In the genomic region with DNA sequence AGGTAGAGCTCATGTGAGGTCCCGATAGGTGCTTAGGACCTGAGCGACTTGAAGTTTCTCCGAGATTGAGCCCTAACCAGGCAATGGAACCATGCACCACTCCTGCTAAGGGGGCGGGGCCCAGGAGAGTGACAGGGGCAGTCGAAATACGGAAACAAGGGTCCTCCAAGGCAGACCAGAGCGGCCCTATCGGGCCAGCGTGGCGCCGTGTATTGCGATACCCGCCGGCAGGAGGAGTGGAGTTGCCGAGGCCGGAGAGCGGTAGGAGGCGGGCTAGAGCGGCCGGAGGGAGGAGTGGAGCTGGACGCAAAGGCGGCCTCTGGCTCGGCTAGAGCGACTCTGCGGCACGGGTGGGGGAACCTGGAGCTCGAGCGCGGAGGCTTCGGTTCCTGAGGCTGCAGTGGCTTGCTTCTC, we compare ENCODE assay signal across 7 mouse cellular contexts. TPM values are rescaled to one million over a fixed set of nuclear protein-coding genes. Genes with fewer than 3 reads are reported as not detected.
DNase-seq lines count a peak whose midpoint lies in the region; ATAC-seq and TF ChIP-seq lines count a peak whose summit lies in the region.

No protein-coding gene starts in this region.

- peak; percentile 98 for DNase-seq in adrenal gland, postnatal 10 days
- DNase-seq in embryonic facial prominence, embryonic 10.5 days (ENCODE audit: low spot score), result peak; percentile 98
- DNase-seq in gonadal fat pad, adult 2 months (ENCODE audit: low read depth), result peak; percentile 66
- peak; percentile 98 for DNase-seq in left cerebral cortex, postnatal 4 days

- TF ChIP-seq CTCF in intestine, postnatal 0 days (IDR thresholded peaks at IDR 0.05; ENCODE audit: low read depth), result peak; percentile 84
- TF ChIP-seq CTCF in small intestine, adult 2 months (IDR thresholded peaks at IDR 0.05; ENCODE audit: extremely low read depth, insufficient read length, insufficient replicate concordance, low read depth, low read length), result peak; percentile 5; the same call in 1 of the 2 replicates

- WGBS in embryonic facial prominence, embryonic 10.5 days, result under 1% methylated on average over 30 of the region's 30 CpGs
- WGBS in intestine, postnatal 0 days, result under 1% methylated on average over 29 of the region's 30 CpGs
- WGBS in midbrain, embryonic 12.5 days, result 1% methylated on average over 30 of the region's 30 CpGs
- WGBS in small intestine, adult 2 months, result 0% methylated on average over 30 of the region's 30 CpGs

- H3K4me3 ChIP-seq in embryonic facial prominence, embryonic 10.5 days, result peak overlapping the region; percentile 78
- H3K4me3 ChIP-seq in intestine, postnatal 0 days (ENCODE audit: low read depth, low read length), result peak overlapping the region; percentile 53
- H3K4me3 ChIP-seq in midbrain, embryonic 12.5 days, result peak overlapping the region; percentile 67
- peak overlapping the region; percentile 82 for H3K4me3 ChIP-seq in small intestine, adult 2 months (ENCODE audit: low read depth, low read length)

- intact Hi-C loops in left cerebral cortex, postnatal 4 days (cut with DNase I), result no loop called here

- peak; percentile 96 for ATAC-seq in intestine, postnatal 0 days
- peak; percentile 97 for ATAC-seq in midbrain, embryonic 12.5 days (ENCODE audit: low FRiP score, low read depth)

- H3K9me3 ChIP-seq in embryonic facial prominence, embryonic 10.5 days, result no peaks in the 10 kb centered on the region
- H3K9me3 ChIP-seq in intestine, postnatal 0 days (ENCODE audit: control insufficient read depth), result no peaks in the 10 kb centered on the region
- no peaks in the 10 kb centered on the region for H3K9me3 ChIP-seq in midbrain, embryonic 12.5 days

- peaks cover 16% of the 10 kb centered on the region for H3K36me3 ChIP-seq in embryonic facial prominence, embryonic 10.5 days (replicated peaks)
- peaks cover 14% of the 10 kb centered on the region for H3K36me3 ChIP-seq in intestine, postnatal 0 days (ENCODE audit: control insufficient read depth, insufficient read depth)
- 0 out of 2 replicates have a peak, but pooled peaks cover 12% of the 10 kb centered on the region for H3K36me3 ChIP-seq in midbrain, embryonic 12.5 days
- peaks cover 15% of the 10 kb centered on the region for H3K36me3 ChIP-seq in small intestine, adult 2 months (ENCODE audit: control insufficient read depth, insufficient read depth, low read length)

- TF ChIP-seq POLR2A in small intestine, adult 2 months (IDR thresholded peaks at IDR 0.05; ENCODE audit: low read depth, low read length), result peak; percentile 65

- peak overlapping the region; percentile 79 for H3K27ac ChIP-seq in embryonic facial prominence, embryonic 10.5 days (replicated peaks)
- peak overlapping the region; percentile 51; the same call in 1 of the 2 replicates for H3K27ac ChIP-seq in intestine, postnatal 0 days (ENCODE audit: low read depth, low read length)
- H3K27ac ChIP-seq in midbrain, embryonic 12.5 days (replicated peaks), result peak overlapping the region; percentile 68
- peak overlapping the region; percentile 60 for H3K27ac ChIP-seq in small intestine, adult 2 months (ENCODE audit: insufficient read depth, low read depth, low read length)

- H3K4me2 ChIP-seq in intestine, postnatal 0 days (replicated peaks; ENCODE audit: low read depth), result peak overlapping the region; percentile 75
- peak overlapping the region; percentile 91 for H3K4me2 ChIP-seq in midbrain, embryonic 12.5 days (replicated peaks)

- H3K4me1 ChIP-seq in embryonic facial prominence, embryonic 10.5 days, result peaks cover 60% of the 10 kb centered on the region
- H3K4me1 ChIP-seq in intestine, postnatal 0 days (replicated peaks; ENCODE audit: control insufficient read depth, insufficient read depth, low read length), result no peaks in the 10 kb centered on the region
- H3K4me1 ChIP-seq in midbrain, embryonic 12.5 days, result peaks cover 27% of the 10 kb centered on the region
- H3K4me1 ChIP-seq in small intestine, adult 2 months (ENCODE audit: control insufficient read depth, insufficient read depth, insufficient read length, low read length), result peaks cover 6% of the 10 kb centered on the region

- peak overlapping the region; percentile 71 for H3K9ac ChIP-seq in intestine, postnatal 0 days (ENCODE audit: low read depth, low read length)
- H3K9ac ChIP-seq in midbrain, embryonic 12.5 days (replicated peaks), result peak overlapping the region; percentile 83

- no peaks in the 10 kb centered on the region for H3K27me3 ChIP-seq in embryonic facial prominence, embryonic 10.5 days (replicated peaks; ENCODE audit: low read depth, poor library complexity, severe bottlenecking)
- no peaks in the 10 kb centered on the region for H3K27me3 ChIP-seq in intestine, postnatal 0 days (replicated peaks; ENCODE audit: control insufficient read depth, insufficient read depth, low read length)
- no peaks in the 10 kb centered on the region for H3K27me3 ChIP-seq in midbrain, embryonic 12.5 days
- no peaks in the 10 kb centered on the region for H3K27me3 ChIP-seq in small intestine, adult 2 months (ENCODE audit: control insufficient read depth, insufficient read depth, low read length)

RNA-seq across cellular contexts. Expression of gene Arhgef1, which starts 1.4 kb away (rescaled TPM):
- total RNA-seq in adrenal gland, postnatal 10 days (2021), result 100 to 1,000 TPM in 1 of 2 experiments, 10 to 100 TPM in 1; 93.0 to 137 TPM
- polyA plus RNA-seq in embryonic facial prominence, embryonic 10.5 days (2016; fragmentation: Nextera tagmentation; extraction: Ambion mirVana), result 79.9 and 87.0 TPM in 2 replicates
- polyA plus RNA-seq in gonadal fat pad, adult 2 months (2012; rRNA removed), result 139 and 146 TPM in 2 replicates
- 32.6 and 35.9 TPM in 2 replicates for polyA plus RNA-seq in intestine, postnatal 0 days (2015; fragmentation: Nextera tagmentation; extraction: Ambion mirVana)
- 100 to 1,000 TPM; 143 to 147 TPM for total RNA-seq in left cerebral cortex, postnatal 4 days (2021)
- polyA plus RNA-seq in midbrain, embryonic 12.5 days (2016; fragmentation: Nextera tagmentation; extraction: Ambion mirVana), result 78.6 and 79.4 TPM in 2 replicates
- polyA plus RNA-seq in small intestine, adult 2 months (2012; rRNA removed), result 106 and 209 TPM in 2 replicates

RNA-seq across cellular contexts. Expression of gene Cd79a, which starts 6.9 kb away (rescaled TPM):
- 1 to 10 TPM; 9.6 to 9.8 TPM for total RNA-seq in adrenal gland, postnatal 10 days (2021)
- polyA plus RNA-seq in embryonic facial prominence, embryonic 10.5 days (2016; fragmentation: Nextera tagmentation; extraction: Ambion mirVana), result 0.26 and 0.40 TPM in 2 replicates
- polyA plus RNA-seq in gonadal fat pad, adult 2 months (2012; rRNA removed), result 2.5 and 4.3 TPM in 2 replicates
- 0.23 and 0.26 TPM in 2 replicates for polyA plus RNA-seq in intestine, postnatal 0 days (2015; fragmentation: Nextera tagmentation; extraction: Ambion mirVana)
- under 1 TPM; 0.24 to 0.52 TPM for total RNA-seq in left cerebral cortex, postnatal 4 days (2021)
- polyA plus RNA-seq in midbrain, embryonic 12.5 days (2016; fragmentation: Nextera tagmentation; extraction: Ambion mirVana), result 0.31 and 0.36 TPM in 2 replicates
- polyA plus RNA-seq in small intestine, adult 2 months (2012; rRNA removed), result 23.2 and 54.3 TPM in 2 replicates

RNA-seq across cellular contexts. Expression of gene Rps19, which starts 19.9 kb away (rescaled TPM):
- 1,000 to 10,000 TPM; 1,109 to 1,195 TPM for total RNA-seq in adrenal gland, postnatal 10 days (2021)
- polyA plus RNA-seq in embryonic facial prominence, embryonic 10.5 days (2016; fragmentation: Nextera tagmentation; extraction: Ambion mirVana), result 2,181 and 2,235 TPM in 2 replicates
- polyA plus RNA-seq in gonadal fat pad, adult 2 months (2012; rRNA removed), result 468 and 584 TPM in 2 replicates
- polyA plus RNA-seq in intestine, postnatal 0 days (2015; fragmentation: Nextera tagmentation; extraction: Ambion mirVana), result 1,134 and 1,200 TPM in 2 replicates
- total RNA-seq in left cerebral cortex, postnatal 4 days (2021), result 1,000 to 10,000 TPM in 1 of 2 experiments, 100 to 1,000 TPM in 1; 915 to 1,028 TPM
- polyA plus RNA-seq in midbrain, embryonic 12.5 days (2016; fragmentation: Nextera tagmentation; extraction: Ambion mirVana), result 1,467 and 1,476 TPM in 2 replicates
- polyA plus RNA-seq in small intestine, adult 2 months (2012; rRNA removed), result 254 and 421 TPM in 2 replicates

RNA-seq across cellular contexts. Expression of gene Dmrtc2, which starts 34.2 kb away (rescaled TPM):
- not detected for total RNA-seq in adrenal gland, postnatal 10 days (2021)
- polyA plus RNA-seq in embryonic facial prominence, embryonic 10.5 days (2016; fragmentation: Nextera tagmentation; extraction: Ambion mirVana), result not detected in 2 replicates
- polyA plus RNA-seq in gonadal fat pad, adult 2 months (2012; rRNA removed), result 0.38 and 0.39 TPM in 2 replicates
- not detected in 2 replicates for polyA plus RNA-seq in intestine, postnatal 0 days (2015; fragmentation: Nextera tagmentation; extraction: Ambion mirVana)
- total RNA-seq in left cerebral cortex, postnatal 4 days (2021), result not detected
- polyA plus RNA-seq in midbrain, embryonic 12.5 days (2016; fragmentation: Nextera tagmentation; extraction: Ambion mirVana), result not detected in 2 replicates
- polyA plus RNA-seq in small intestine, adult 2 months (2012; rRNA removed), result not detected in 2 replicates

RNA-seq across cellular contexts. Expression of gene Lypd4, which starts 34.3 kb away (rescaled TPM):
- total RNA-seq in adrenal gland, postnatal 10 days (2021), result not detected
- polyA plus RNA-seq in embryonic facial prominence, embryonic 10.5 days (2016; fragmentation: Nextera tagmentation; extraction: Ambion mirVana), result not detected in 2 replicates
- polyA plus RNA-seq in gonadal fat pad, adult 2 months (2012; rRNA removed), result 1.4 and 2.8 TPM in 2 replicates
- not detected in 2 replicates for polyA plus RNA-seq in intestine, postnatal 0 days (2015; fragmentation: Nextera tagmentation; extraction: Ambion mirVana)
- total RNA-seq in left cerebral cortex, postnatal 4 days (2021), result not detected
- not detected in 2 replicates for polyA plus RNA-seq in midbrain, embryonic 12.5 days (2016; fragmentation: Nextera tagmentation; extraction: Ambion mirVana)
- not detected in 2 replicates for polyA plus RNA-seq in small intestine, adult 2 months (2012; rRNA removed)

Comparison
In these comparisons a context has a peak if more than half of its experiments do, and no peak if none do; other contexts are left out.
1. Peak in every context shown above with its lines: DNase-seq, ATAC-seq, H3K4me3 ChIP-seq and H3K27ac ChIP-seq.